Mouse (Mus musculus) lung, postnatal 25 days (tissue): ENCODE results near the gene Trpc5.

ENCODE experiments used
- DNase-seq: peaks from one replicate; pipeline ENCODE4 v3.0.0; 2022; ENCODE audit warnings: low spot score

Gene Trpc5

GRCm38 (mm10) chrX:144335332-144336015, 352.5 kb downstream of the Trpc5 start:
- DNase-seq, result no peak
